Mouse (Mus musculus): Measurements from ENCODE around the gene Mamdc2.
"Not testable (repeated sequence)": the region's sequence is repeated elsewhere in the genome, so short reads cannot be mapped to it uniquely, and the experiment has no call there.

Gene Mamdc2

GRCm38 (mm10) chr19:23447988-23448497, at the start of gene Mamdc2:
Gene Mamdc2, minus strand, starts transcription at chr19:23448442.
- peak; percentile 45 to 49 for DNase-seq (ENCODE audit: low spot score in 2 of 2)

- DNase-seq (ENCODE audit: low spot score in 2 of 2): no peak
Measured at GRCm38 (mm10) chr19:23498011-23498410, 49.8 kb upstream of the Mamdc2 start.

DNA sequence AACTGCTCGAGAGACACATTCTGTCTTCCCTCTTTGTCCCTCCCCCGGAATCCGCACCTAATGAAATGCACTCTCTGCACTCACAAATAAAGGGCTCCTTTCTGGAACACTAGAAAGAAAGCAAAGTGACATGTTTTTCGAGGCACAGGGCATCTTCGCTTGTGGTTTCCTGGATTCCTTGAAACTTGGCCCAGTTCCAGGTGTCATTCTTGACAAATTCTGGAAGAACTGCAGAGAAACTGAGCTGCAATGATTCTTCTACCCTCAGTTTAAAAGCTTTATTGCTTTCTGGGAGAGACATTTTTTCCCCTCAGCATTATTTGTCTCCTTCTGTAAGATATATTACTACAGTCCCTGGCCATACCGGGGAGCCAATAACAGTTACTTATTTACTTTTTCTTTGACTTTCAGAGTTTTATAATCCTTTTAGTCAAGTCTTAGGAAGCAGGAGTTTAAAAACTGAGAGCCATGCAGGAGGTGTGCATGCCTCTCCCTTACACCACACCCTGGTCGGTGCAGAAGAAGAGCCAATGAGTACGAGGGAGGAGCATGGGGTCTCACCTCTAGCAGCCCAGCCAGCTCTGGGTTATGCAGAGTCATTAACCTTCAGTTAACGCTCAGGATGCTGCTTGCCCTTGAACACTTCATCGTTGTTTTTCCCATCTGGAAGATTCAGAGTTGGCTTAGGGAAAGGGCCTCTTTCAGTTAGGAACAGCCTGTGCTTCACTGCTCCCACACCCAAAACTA, 49.1 kb upstream of the Mamdc2 start:
- DNase-seq (ENCODE audit: low spot score in 2 of 2): peak in 1 of 2 experiments; percentile 33

GRCm38 (mm10) chr19:23496536-23496935, 48.3 kb upstream of the Mamdc2 start:
- no peak for DNase-seq (ENCODE audit: low spot score in 2 of 2)

GRCm38 (mm10) chr19:23492663-23493062, 44.4 kb upstream of the Mamdc2 start:
- DNase-seq (ENCODE audit: low spot score in 2 of 2): no peak

GRCm38 (mm10) chr19:23490703-23491102, 42.5 kb upstream of the Mamdc2 start:
- not testable (repeated sequence) for DNase-seq (ENCODE audit: low spot score in 2 of 2)

GRCm38 (mm10) chr19:23489780-23490179, 41.5 kb upstream of the Mamdc2 start:
- no peak for DNase-seq (ENCODE audit: low spot score in 2 of 2)

DNA sequence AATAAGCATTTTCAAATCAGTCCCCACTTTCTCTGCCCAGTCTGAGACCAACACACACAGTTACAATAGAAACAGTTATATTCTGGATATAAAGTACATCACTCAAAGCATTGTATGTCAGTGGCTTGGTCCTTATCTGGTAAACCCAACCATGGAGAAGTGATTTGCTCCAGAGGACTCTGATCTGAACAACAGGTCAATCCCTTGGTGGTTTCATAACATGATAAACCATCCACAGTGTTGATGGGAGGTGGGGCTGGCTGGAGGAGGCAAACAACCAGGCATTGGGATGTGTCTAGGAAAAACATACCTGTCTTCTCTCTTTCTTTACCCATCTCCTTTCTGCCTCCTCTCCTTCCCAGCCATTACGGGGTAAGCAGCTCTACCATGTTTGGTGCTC, 39.2 kb upstream of the Mamdc2 start:
- DNase-seq (ENCODE audit: low spot score in 2 of 2): no peak

GRCm38 (mm10) chr19:23486631-23487270, 38.5 kb upstream of the Mamdc2 start:
- DNase-seq (ENCODE audit: low spot score in 2 of 2): no peak

GRCm38 (mm10) chr19:23485940-23486600, 37.8 kb upstream of the Mamdc2 start:
- no peak for DNase-seq (ENCODE audit: low spot score in 2 of 2)

DNA sequence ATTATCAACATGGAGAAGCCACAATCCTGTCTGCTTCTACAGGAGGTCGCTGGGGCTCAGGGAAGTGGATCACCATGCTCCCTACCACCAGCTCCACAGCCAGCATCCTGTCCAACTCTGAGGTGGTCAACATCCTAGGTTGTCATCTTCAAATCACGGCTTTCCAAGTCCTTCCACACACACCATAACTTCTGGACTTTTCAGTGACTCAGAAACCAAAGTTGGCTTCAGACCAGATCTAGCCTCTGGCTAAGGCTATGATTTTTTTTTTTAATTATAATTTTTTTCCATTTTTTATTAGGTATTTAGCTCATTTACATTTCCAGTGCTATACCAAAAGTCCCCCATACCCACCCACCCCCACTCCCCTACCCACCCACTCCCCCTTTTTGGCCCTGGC, 34.3 kb upstream of the Mamdc2 start:
- DNase-seq (ENCODE audit: low spot score in 2 of 2): not testable (repeated sequence)

- DNase-seq (ENCODE audit: low spot score in 2 of 2): no peak
Measured at GRCm38 (mm10) chr19:23479597-23479967, 31.3 kb upstream of the Mamdc2 start.

DNA sequence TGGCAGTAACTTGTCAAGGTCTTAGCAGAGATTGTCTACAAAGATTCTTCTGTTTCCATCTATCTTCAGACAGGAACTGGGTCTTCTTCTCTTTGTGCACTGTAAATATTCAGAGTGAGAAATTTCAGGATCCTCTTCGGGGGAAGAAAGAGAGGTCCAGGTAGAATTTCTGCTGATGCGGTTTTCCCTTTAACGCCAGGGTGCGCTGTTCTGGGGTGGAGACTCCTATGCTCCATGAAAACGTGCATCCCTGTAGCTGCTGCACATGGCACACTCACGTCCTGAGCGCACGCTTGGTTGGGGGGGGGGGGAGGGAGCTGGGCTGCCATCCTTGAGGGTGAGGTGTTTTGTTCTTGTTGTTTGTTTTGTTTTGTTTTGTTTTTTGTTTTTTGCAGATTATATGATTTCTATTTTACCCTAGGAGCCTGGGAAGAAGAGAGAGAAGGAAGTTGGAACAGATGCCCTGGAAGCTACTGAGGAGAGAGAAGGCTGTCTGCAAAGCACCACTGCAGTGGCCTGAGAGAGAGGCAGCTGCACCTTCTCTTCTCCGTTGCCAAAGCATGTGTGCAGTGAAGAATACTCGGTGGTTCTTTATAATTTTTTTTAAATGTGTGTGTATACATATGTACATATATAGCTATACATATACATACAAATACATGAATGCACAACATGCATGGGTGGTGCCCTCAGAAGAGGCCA, 30.8 kb upstream of the Mamdc2 start:
- peak in 1 of 2 experiments; percentile 32 for DNase-seq (ENCODE audit: low spot score in 2 of 2)

DNA sequence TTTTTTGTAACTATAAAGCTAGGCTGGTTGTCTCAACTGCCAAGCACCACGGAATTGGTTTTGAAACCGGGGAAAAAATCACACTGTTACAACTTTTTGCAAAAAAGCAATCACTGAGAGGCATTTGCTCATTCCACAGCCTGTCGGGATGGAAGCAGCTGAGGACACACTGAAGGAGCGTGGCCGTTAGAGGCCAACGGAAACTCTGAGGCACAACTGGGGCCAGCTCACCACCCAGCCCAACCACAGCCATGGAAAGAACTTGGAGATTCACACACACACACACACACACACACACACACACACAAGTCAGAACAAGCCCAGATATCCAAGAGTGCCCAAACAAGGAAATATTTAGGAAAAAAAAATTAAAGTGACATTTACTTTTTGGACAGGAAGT, 29.6 kb upstream of the Mamdc2 start:
- DNase-seq (ENCODE audit: low spot score in 2 of 2): no peak

- DNase-seq (ENCODE audit: low spot score in 2 of 2): no peak
Measured at GRCm38 (mm10) chr19:23467866-23468265, 19.6 kb upstream of the Mamdc2 start.

GRCm38 (mm10) chr19:23467011-23467410, 18.8 kb upstream of the Mamdc2 start:
- DNase-seq (ENCODE audit: low spot score in 2 of 2): no peak

- no peak for DNase-seq (ENCODE audit: low spot score in 2 of 2)
Measured at GRCm38 (mm10) chr19:23457492-23457891, 9.2 kb upstream of the Mamdc2 start.

DNA sequence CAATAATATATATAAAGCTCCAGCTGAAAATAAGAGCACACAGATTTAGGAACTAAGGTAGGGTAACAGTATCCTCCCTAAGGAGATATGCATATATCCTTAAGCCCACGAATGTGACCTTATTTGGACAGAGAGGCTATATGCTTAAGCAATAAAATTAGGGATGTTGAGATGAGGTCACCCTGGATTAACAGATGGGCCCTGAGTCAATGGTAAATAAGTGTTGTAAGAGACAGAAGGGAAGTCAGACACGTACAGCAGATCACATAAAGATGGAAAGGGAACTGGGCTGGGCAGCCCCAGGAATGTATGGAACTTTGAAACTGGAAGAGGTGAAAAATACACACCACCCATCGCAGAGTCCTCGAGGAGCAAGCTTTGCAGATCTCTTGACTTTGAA, 3.1 kb upstream of the Mamdc2 start:
- no peak for DNase-seq (ENCODE audit: low spot score in 2 of 2)

- peak in 1 of 2 experiments; percentile 26 for DNase-seq (ENCODE audit: low spot score in 2 of 2)
Measured at GRCm38 (mm10) chr19:23447221-23447987, 838 bp downstream of the Mamdc2 start.

- DNase-seq (ENCODE audit: low spot score in 2 of 2): no peak
Measured at GRCm38 (mm10) chr19:23444910-23445845, 3.1 kb downstream of the Mamdc2 start.

Data from right cerebral cortex, postnatal 10 days (tissue).